Mouse (Mus musculus) lung, postnatal 0 days (tissue): ENCODE measurements around the gene Sall2.
A peak's percentile ranks its signal among the peaks of the same experiment; 100 is the strongest.

Experiments
- CTCF ChIP-seq: IDR thresholded peaks from 2 replicates; pipeline ENCODE4 v1.5.1; 2016; ENCODE audit warnings: antibody characterized with exemption, mild to moderate bottlenecking
- EP300 ChIP-seq: IDR thresholded peaks from 2 replicates; pipeline ENCODE4 v1.6.1; 2016; ENCODE audit warnings: antibody characterized with exemption, mild to moderate bottlenecking, control low read depth

- TF ChIP-seq CTCF (peak; percentile 50), EP300 (no peak)
Observed at GRCm38 (mm10) chr14:52325890-52326289, 2.7 kb downstream of the Sall2 start.
